Mouse (Mus musculus) forebrain, embryonic 12.5 days (tissue): ENCODE measurements around the gene Yipf2. TPM values are rescaled to one million over a fixed set of nuclear protein-coding genes. Genes with fewer than 3 reads are reported as not detected.

Source experiments
- ATAC-seq: fragments of 200-750 bp; cut with Nextera tagmentation; 2 replicates; pipeline ENCODE4 v1.8.0; 2017; ENCODE audit warnings: moderate TSS enrichment; ENCODE audit not compliant: low FRiP score
- H3K27ac ChIP-seq: fragments of 300-500 bp; sonication (generic); 2 replicates; pipeline ENCODE4 v1.5.1; 2016; ENCODE audit warnings: mild to moderate bottlenecking
- H3K27me3 ChIP-seq: fragments of 300-500 bp; sonication (generic); 2 replicates; pipeline ENCODE4 v1.6.1; 2016; ENCODE audit warnings: mild to moderate bottlenecking
- H3K36me3 ChIP-seq: fragments of 300-500 bp; sonication (generic); replicated peaks from 2 replicates; pipeline ENCODE4 v1.6.1; 2016; ENCODE audit warnings: mild to moderate bottlenecking
- H3K4me1 ChIP-seq: fragments of 300-500 bp; sonication (generic); 2 replicates; pipeline ENCODE4 v1.6.1; 2016
- H3K4me2 ChIP-seq: fragments of 300-500 bp; sonication (generic); 2 replicates; pipeline ENCODE4 v1.6.1; 2016; ENCODE audit warnings: mild to moderate bottlenecking, moderate library complexity
- H3K4me3 ChIP-seq: fragments of 300-500 bp; sonication (generic); replicated peaks from 2 replicates; pipeline ENCODE4 v1.5.1; 2016; ENCODE audit warnings: mild to moderate bottlenecking
- H3K9ac ChIP-seq: fragments of 300-500 bp; sonication (generic); 2 replicates; pipeline ENCODE4 v1.6.1; 2016; ENCODE audit warnings: mild to moderate bottlenecking
- H3K9me3 ChIP-seq: fragments of 300-500 bp; sonication (generic); 2 replicates; pipeline ENCODE4 v1.6.1; 2016
- WGBS: fragments of 180-500 bp; shearing (Covaris S2); methylation state at CpG from one replicate; pipeline ENCODE4 v1.1.7; 2016; 5-methylcytosine and 5-hydroxymethylcytosine counted together
- polyA plus RNA-seq: library from polyadenylated mRNA; unstranded; fragments of >200 nt; fragmentation: Nextera tagmentation; extraction: Ambion mirVana; gene quantifications from 2 replicates; pipeline ENCODE4 v1.2.1, GENCODE M21; 2016

Gene Yipf2
- polyA plus RNA-seq, result 17.3 TPM in 2 replicates

GRCm38 (mm10) chr9:21592703-21593121 lies at the start of gene Yipf2, which contains the start of gene Timm29:
TSS of gene Yipf2 (minus strand) at chr9:21592828.
TSS of gene Timm29 (plus strand) at chr9:21592722.
- peak; percentile 90 for ATAC-seq
- Histone ChIP-seq H3K4me1 (peaks cover 38% of the 10 kb centered on the region), H3K36me3 (peaks cover 39% of the 10 kb centered on the region), H3K4me2 (peak within 1 kb of the TSS; percentile 98), H3K4me3 (peak within 1 kb of the TSS; percentile 100), H3K9ac (peak within 1 kb of the TSS; percentile 93), H3K27ac (peak within 1 kb of the TSS; percentile 91), H3K27me3 (no peaks in the 10 kb centered on the region), H3K9me3 (no peaks in the 10 kb centered on the region)
- WGBS, result 0% methylated on average over 30 of the region's 30 CpGs

GRCm38 (mm10) chr9:21639031-21639430 lies 46.4 kb upstream of the Yipf2 start:
- peaks cover 100% of the 10 kb centered on the region for H3K36me3 ChIP-seq
- no peak overlapping the region for H3K9ac ChIP-seq

GRCm38 (mm10) chr9:21635639-21636038 lies 43.0 kb upstream of the Yipf2 start:
- ATAC-seq, result no peak
- peaks cover 82% of the 10 kb centered on the region for H3K36me3 ChIP-seq
- no peaks in the 10 kb centered on the region for H3K27me3 ChIP-seq
- no peaks in the 10 kb centered on the region for H3K4me1 ChIP-seq
- WGBS, result 72% methylated on average over 7 of the region's 7 CpGs
- no peak overlapping the region for H3K9ac ChIP-seq
- H3K27ac ChIP-seq, result no peak overlapping the region
- H3K4me2 ChIP-seq, result no peak overlapping the region
- no peaks in the 10 kb centered on the region for H3K9me3 ChIP-seq
- no peak overlapping the region for H3K4me3 ChIP-seq

More at GRCm38 (mm10) chr9:21639031-21639430, 46.4 kb upstream of the Yipf2 start:
- Histone ChIP-seq H3K4me1 (no peaks in the 10 kb centered on the region), H3K4me2 (no peak overlapping the region), H3K27ac (no peak overlapping the region), H3K4me3 (no peak overlapping the region), H3K27me3 (no peaks in the 10 kb centered on the region), H3K9me3 (no peaks in the 10 kb centered on the region)
- ATAC-seq, result no peak
- 97% methylated on average over 11 of the region's 11 CpGs for WGBS

GRCm38 (mm10) chr9:21633106-21633505 lies 40.5 kb upstream of the Yipf2 start:
- 65% methylated on average over 3 of the region's 3 CpGs for WGBS

GRCm38 (mm10) chr9:21630673-21631072 lies 38.0 kb upstream of the Yipf2 start:
- no peak overlapping the region for H3K9ac ChIP-seq

More at GRCm38 (mm10) chr9:21633106-21633505, 40.5 kb upstream of the Yipf2 start:
- Histone ChIP-seq H3K4me2 (no peak overlapping the region), H3K36me3 (peaks cover 57% of the 10 kb centered on the region), H3K9me3 (no peaks in the 10 kb centered on the region), H3K27me3 (no peaks in the 10 kb centered on the region), H3K4me3 (no peak overlapping the region), H3K9ac (no peak overlapping the region), H3K4me1 (no peaks in the 10 kb centered on the region), H3K27ac (no peak overlapping the region)
- no peak for ATAC-seq

GRCm38 (mm10) chr9:21627145-21627795 lies 34.6 kb upstream of the Yipf2 start:
- no peak overlapping the region for H3K27ac ChIP-seq
- H3K4me1 ChIP-seq, result peaks cover 6% of the 10 kb centered on the region; the same call in 1 of the 2 replicates
- no peak overlapping the region for H3K9ac ChIP-seq
- no peaks in the 10 kb centered on the region for H3K9me3 ChIP-seq
- 74% methylated on average over 5 of the region's 5 CpGs for WGBS
- H3K27me3 ChIP-seq, result no peaks in the 10 kb centered on the region
- H3K4me2 ChIP-seq, result no peak overlapping the region
- no peak for ATAC-seq
- H3K36me3 ChIP-seq, result no peaks in the 10 kb centered on the region; the same call in 1 of the 2 replicates
- H3K4me3 ChIP-seq, result no peak overlapping the region

More at GRCm38 (mm10) chr9:21630673-21631072, 38.0 kb upstream of the Yipf2 start:
- peaks cover 32% of the 10 kb centered on the region for H3K36me3 ChIP-seq
- H3K4me2 ChIP-seq, result no peak overlapping the region
- WGBS, result 90% methylated on average over 3 of the region's 3 CpGs
- H3K4me3 ChIP-seq, result no peak overlapping the region
- H3K9me3 ChIP-seq, result no peaks in the 10 kb centered on the region
- H3K27ac ChIP-seq, result no peak overlapping the region
- H3K27me3 ChIP-seq, result no peaks in the 10 kb centered on the region
- H3K4me1 ChIP-seq, result no peaks in the 10 kb centered on the region
- ATAC-seq, result no peak

- H3K27me3 ChIP-seq, result no peaks in the 10 kb centered on the region
- H3K36me3 ChIP-seq, result no peaks in the 10 kb centered on the region; the same call in 1 of the 2 replicates
- no peak overlapping the region for H3K9ac ChIP-seq
- ATAC-seq, result no peak
- H3K4me1 ChIP-seq, result peaks cover 6% of the 10 kb centered on the region; the same call in 1 of the 2 replicates
- H3K4me2 ChIP-seq, result no peak overlapping the region
- no peaks in the 10 kb centered on the region for H3K9me3 ChIP-seq
- no peak overlapping the region for H3K4me3 ChIP-seq
- no peak overlapping the region for H3K27ac ChIP-seq
Observed at GRCm38 (mm10) chr9:21626571-21626970, 33.9 kb upstream of the Yipf2 start.

- Histone ChIP-seq H3K27ac (no peak overlapping the region), H3K27me3 (no peaks in the 10 kb centered on the region), H3K4me2 (no peak overlapping the region), H3K9me3 (no peaks in the 10 kb centered on the region), H3K4me1 (peaks cover 6% of the 10 kb centered on the region; the same call in 1 of the 2 replicates), H3K9ac (no peak overlapping the region), H3K36me3 (no peaks in the 10 kb centered on the region), H3K4me3 (no peak overlapping the region)
- WGBS, result 93% methylated on average over 10 of the region's 10 CpGs
- no peak for ATAC-seq
Observed at GRCm38 (mm10) chr9:21625342-21626339, 33.0 kb upstream of the Yipf2 start.

- Histone ChIP-seq H3K4me1 (peaks cover 22% of the 10 kb centered on the region), H3K27me3 (no peaks in the 10 kb centered on the region), H3K27ac (no peak overlapping the region), H3K4me3 (no peak overlapping the region), H3K4me2 (no peak overlapping the region), H3K36me3 (peaks cover 7% of the 10 kb centered on the region), H3K9ac (no peak overlapping the region), H3K9me3 (no peaks in the 10 kb centered on the region)
- 97% methylated on average over 1 of the region's 1 CpGs for WGBS
- ATAC-seq, result no peak
Observed at GRCm38 (mm10) chr9:21622676-21623075, 30.0 kb upstream of the Yipf2 start.

GRCm38 (mm10) chr9:21620229-21620628 lies 27.6 kb upstream of the Yipf2 start:
- H3K9me3 ChIP-seq, result no peaks in the 10 kb centered on the region
- WGBS, result 91% methylated on average over 4 of the region's 4 CpGs
- no peak for ATAC-seq
- no peak overlapping the region for H3K9ac ChIP-seq
- H3K27me3 ChIP-seq, result no peaks in the 10 kb centered on the region
- H3K27ac ChIP-seq, result no peak overlapping the region
- peaks cover 29% of the 10 kb centered on the region for H3K4me1 ChIP-seq
- H3K4me2 ChIP-seq, result no peak overlapping the region
- H3K4me3 ChIP-seq, result no peak overlapping the region
- H3K36me3 ChIP-seq, result peaks cover 7% of the 10 kb centered on the region

- Histone ChIP-seq H3K27ac (peak overlapping the region; percentile 98), H3K27me3 (no peaks in the 10 kb centered on the region), H3K36me3 (peaks cover 7% of the 10 kb centered on the region), H3K4me3 (peak overlapping the region; percentile 73), H3K4me2 (peak overlapping the region; percentile 59), H3K4me1 (peaks cover 30% of the 10 kb centered on the region), H3K9me3 (no peaks in the 10 kb centered on the region), H3K9ac (peak overlapping the region; percentile 88)
- ATAC-seq, result no peak
- 5% methylated on average over 10 of the region's 10 CpGs for WGBS
Observed at GRCm38 (mm10) chr9:21617066-21617465, 24.4 kb upstream of the Yipf2 start.

- peak; percentile 85 for ATAC-seq
- Histone ChIP-seq H3K9ac (peak overlapping the region; percentile 88), H3K27me3 (no peaks in the 10 kb centered on the region), H3K9me3 (no peaks in the 10 kb centered on the region), H3K36me3 (peaks cover 7% of the 10 kb centered on the region), H3K4me2 (peak overlapping the region; percentile 59), H3K4me3 (peak overlapping the region; percentile 73), H3K27ac (peak overlapping the region; percentile 98), H3K4me1 (peaks cover 30% of the 10 kb centered on the region)
- under 1% methylated on average over 55 of the region's 57 CpGs for WGBS
Observed at GRCm38 (mm10) chr9:21616232-21616781, 23.7 kb upstream of the Yipf2 start.
